Mouse (Mus musculus): ENCODE results near the gene Zbtb24.
A peak's percentile ranks its signal among the peaks of the same experiment; 100 is the strongest.
"Not testable (repeated sequence)": the region's sequence is repeated elsewhere in the genome, so short reads cannot be mapped to it uniquely, and the experiment has no call there.

Gene Zbtb24

GRCm38 (mm10) chr10:41450137-41450670, at the start of gene Zbtb24:
Gene Zbtb24, plus strand, starts transcription at chr10:41450383.
- peak; percentile 94 to 99 for DNase-seq

- DNase-seq = no peak
Observed at GRCm38 (mm10) chr10:41401097-41401496, 49.1 kb upstream of the Zbtb24 start.

- DNase-seq = no peak
Observed at GRCm38 (mm10) chr10:41403364-41403763, 46.8 kb upstream of the Zbtb24 start.

GRCm38 (mm10) chr10:41403893-41404612, 46.1 kb upstream of the Zbtb24 start:
- no peak for DNase-seq

- not testable (repeated sequence) for DNase-seq
Observed at GRCm38 (mm10) chr10:41410176-41410575, 40.0 kb upstream of the Zbtb24 start.

- DNase-seq = not testable (repeated sequence)
Observed at GRCm38 (mm10) chr10:41410821-41411220, 39.4 kb upstream of the Zbtb24 start.

GRCm38 (mm10) chr10:41413471-41413870, 36.7 kb upstream of the Zbtb24 start:
- DNase-seq = not testable (repeated sequence)

- DNase-seq = not testable (repeated sequence)
Observed at GRCm38 (mm10) chr10:41415368-41415767, 34.8 kb upstream of the Zbtb24 start.

GRCm38 (mm10) chr10:41420496-41421200, 29.5 kb upstream of the Zbtb24 start:
- DNase-seq = no peak

- no peak for DNase-seq
Observed at GRCm38 (mm10) chr10:41423681-41424080, 26.5 kb upstream of the Zbtb24 start.

- DNase-seq = no peak
Observed at GRCm38 (mm10) chr10:41426368-41426767, 23.8 kb upstream of the Zbtb24 start.

GRCm38 (mm10) chr10:41434624-41435023, 15.6 kb upstream of the Zbtb24 start:
- peak; percentile 34 to 53 for DNase-seq

- DNase-seq = no peak
Observed at GRCm38 (mm10) chr10:41435141-41435540, 15.0 kb upstream of the Zbtb24 start.

GRCm38 (mm10) chr10:41448216-41448615, 2.0 kb upstream of the Zbtb24 start:
- DNase-seq = no peak

- DNase-seq = peak in 1 of 2 experiments; percentile 15
Observed at GRCm38 (mm10) chr10:41449684-41450083, 499 bp upstream of the Zbtb24 start.

- DNase-seq = no peak
Observed at GRCm38 (mm10) chr10:41450780-41451522, 768 bp downstream of the Zbtb24 start.

- DNase-seq = no peak
Observed at GRCm38 (mm10) chr10:41451656-41452055, 1.5 kb downstream of the Zbtb24 start.

- no peak for DNase-seq
Observed at GRCm38 (mm10) chr10:41452791-41453190, 2.6 kb downstream of the Zbtb24 start.

GRCm38 (mm10) chr10:41459990-41460389, 9.8 kb downstream of the Zbtb24 start:
- no peak for DNase-seq

- DNase-seq = no peak
Observed at GRCm38 (mm10) chr10:41460501-41460900, 10.3 kb downstream of the Zbtb24 start.

GRCm38 (mm10) chr10:41461057-41461722, 11.0 kb downstream of the Zbtb24 start:
- no peak for DNase-seq

GRCm38 (mm10) chr10:41464401-41464955, 14.3 kb downstream of the Zbtb24 start:
- no peak for DNase-seq
